Mouse (Mus musculus): ENCODE results near the gene Tmem168.

Tmem168 gene

GRCm38 (mm10) chr6:13586560-13586959 is 21.3 kb downstream of the Tmem168 start:
- intact Hi-C loops (cut with DNase I), result no loop called here

GRCm38 (mm10) chr6:13586154-13586553 is 21.7 kb downstream of the Tmem168 start:
- intact Hi-C loops (cut with DNase I), result no loop called here

- intact Hi-C loops (cut with DNase I), result no loop called here
Measured at GRCm38 (mm10) chr6:13584788-13585187, 23.1 kb downstream of the Tmem168 start.

- intact Hi-C loops (cut with DNase I), result no loop called here
Measured at GRCm38 (mm10) chr6:13582075-13582474, 25.8 kb downstream of the Tmem168 start.

GRCm38 (mm10) chr6:13565734-13566133 is 42.2 kb downstream of the Tmem168 start:
- intact Hi-C loops (cut with DNase I), result no loop called here

- intact Hi-C loops (cut with DNase I), result no loop called here
Measured at GRCm38 (mm10) chr6:13555266-13555665, 52.6 kb downstream of the Tmem168 start.

- intact Hi-C loops (cut with DNase I), result no loop called here
Measured at GRCm38 (mm10) chr6:13541761-13542160, 66.1 kb downstream of the Tmem168 start.

GRCm38 (mm10) chr6:13537275-13537964 is 70.5 kb downstream of the Tmem168 start:
- intact Hi-C loops (cut with DNase I), result no loop called here

Measured in adrenal gland (tissue).